Mouse (Mus musculus): Measurements from ENCODE around the gene Chp1. TPM values are rescaled to one million over a fixed set of nuclear protein-coding genes. Genes with fewer than 3 reads are reported as not detected.

Gene Chp1
- polyA plus RNA-seq, 1 experiment from 2014 or later: 73.6 TPM

GRCm38 (mm10) chr2:119538802-119539201 lies 8.7 kb upstream of the Chp1 start:
- Histone ChIP-seq H3K4me3 (replicated peaks) (no peak overlapping the region), H3K36me3 (no peaks in the 10 kb centered on the region), H3K27me3 (replicated peaks) (no peaks in the 10 kb centered on the region), H3K4me2 (no peak overlapping the region), H3K9ac (no peak overlapping the region), H3K9me3 (no peaks in the 10 kb centered on the region), H3K4me1 (no peaks in the 10 kb centered on the region), H3K27ac (no peak overlapping the region)
- 75% methylated on average over 9 of the region's 9 CpGs for WGBS
- no peak for ATAC-seq (ENCODE audit: insufficient read depth, low FRiP score, low read depth)

- Histone ChIP-seq H3K4me2 (no peak overlapping the region), H3K4me1 (no peaks in the 10 kb centered on the region), H3K36me3 (no peaks in the 10 kb centered on the region), H3K4me3 (replicated peaks) (no peak overlapping the region), H3K9me3 (no peaks in the 10 kb centered on the region), H3K27me3 (replicated peaks) (no peaks in the 10 kb centered on the region), H3K27ac (no peak overlapping the region), H3K9ac (no peak overlapping the region)
- ATAC-seq (ENCODE audit: insufficient read depth, low FRiP score, low read depth): no peak
- 21% methylated on average over 1 of the region's 1 CpGs for WGBS
These were observed 5.4 kb upstream of the Chp1 start for GRCm38 (mm10) chr2:119542106-119542505.

- no peak overlapping the region for H3K27ac ChIP-seq
- H3K4me2 ChIP-seq: no peak overlapping the region
- H3K4me1 ChIP-seq: peaks cover 2% of the 10 kb centered on the region; the same call in 1 of the 2 replicates
- H3K4me3 ChIP-seq (replicated peaks): no peak overlapping the region
- no peaks in the 10 kb centered on the region for H3K36me3 ChIP-seq
- no peak overlapping the region for H3K9ac ChIP-seq
- no peaks in the 10 kb centered on the region for H3K27me3 ChIP-seq (replicated peaks)
- 71% methylated on average over 2 of the region's 2 CpGs for WGBS
- ATAC-seq (ENCODE audit: insufficient read depth, low FRiP score, low read depth): no peak
- no peaks in the 10 kb centered on the region for H3K9me3 ChIP-seq
These were observed 3.8 kb upstream of the Chp1 start for GRCm38 (mm10) chr2:119543656-119544055.

DNA sequence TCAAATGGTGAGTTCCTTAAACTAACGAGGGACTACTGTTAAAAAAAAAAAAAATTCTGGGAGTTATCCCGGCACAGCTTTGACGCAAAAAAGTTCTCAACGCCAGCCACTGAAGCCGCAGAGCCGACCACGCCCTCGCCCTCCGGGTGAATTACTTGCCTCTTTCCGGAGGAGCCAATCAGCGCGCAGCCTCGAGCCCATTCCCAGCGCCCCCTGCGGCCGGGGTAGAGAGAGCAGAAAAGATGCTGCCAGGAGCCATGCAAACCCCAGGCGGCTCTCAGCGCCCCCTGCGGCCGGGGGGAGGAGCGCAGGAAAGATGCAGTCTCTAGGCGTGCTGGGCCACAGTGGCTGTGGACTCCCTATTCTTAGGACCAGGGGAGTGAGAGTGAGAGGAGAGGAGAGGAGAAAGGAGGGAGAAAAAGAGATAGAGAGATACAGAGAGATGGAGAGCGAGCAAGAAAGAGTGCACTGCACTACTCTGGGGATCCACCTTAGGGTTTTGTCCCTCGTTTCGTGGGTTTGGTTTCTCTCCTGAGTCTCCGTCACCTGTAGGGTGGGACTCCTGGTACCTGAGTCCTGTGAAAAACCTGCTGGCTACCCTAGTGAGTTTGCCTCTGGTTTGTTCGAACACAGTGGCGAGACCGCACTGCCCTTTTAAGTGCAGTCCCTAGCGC lies 512 bp upstream of the Chp1 start:
- Histone ChIP-seq H3K4me3 (replicated peaks) (peak overlapping the region; percentile 64), H3K36me3 (no peaks in the 10 kb centered on the region), H3K9me3 (no peaks in the 10 kb centered on the region), H3K4me2 (peak overlapping the region; percentile 84), H3K27me3 (replicated peaks) (no peaks in the 10 kb centered on the region), H3K27ac (peak overlapping the region; percentile 90), H3K4me1 (peaks cover 10% of the 10 kb centered on the region; the same call in 1 of the 2 replicates), H3K9ac (peak overlapping the region; percentile 33; the same call in 1 of the 2 replicates)
- under 1% methylated on average over 30 of the region's 30 CpGs for WGBS
- ATAC-seq (ENCODE audit: insufficient read depth, low FRiP score, low read depth): peak; percentile 70

DNA sequence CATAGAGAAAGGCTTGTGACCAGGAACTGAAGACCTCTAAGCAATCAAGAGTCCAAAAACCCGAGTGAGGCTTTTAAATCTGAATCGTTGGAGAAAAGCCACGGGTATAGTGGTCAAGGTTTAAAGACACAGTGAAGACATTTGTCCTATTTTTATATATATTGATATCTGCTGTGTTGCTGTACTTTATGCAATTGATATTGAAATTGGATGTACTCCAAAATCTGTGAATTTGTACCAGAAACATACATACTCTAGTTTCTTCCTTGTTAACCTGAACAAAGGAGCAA lies 819 bp downstream of the Chp1 start:
- whole genome bisulfite sequencing: 5% methylated on average over 3 of the region's 3 CpGs
- Histone ChIP-seq H3K27ac (peak overlapping the region; percentile 76), H3K4me2 (peak overlapping the region; percentile 84), H3K4me3 (replicated peaks) (peak overlapping the region; percentile 64), H3K27me3 (replicated peaks) (no peaks in the 10 kb centered on the region), H3K4me1 (peaks cover 10% of the 10 kb centered on the region; the same call in 1 of the 2 replicates), H3K9me3 (no peaks in the 10 kb centered on the region), H3K36me3 (no peaks in the 10 kb centered on the region), H3K9ac (no peak overlapping the region; the same call in 1 of the 2 replicates)
- ATAC-seq (ENCODE audit: insufficient read depth, low FRiP score, low read depth): no peak

DNA sequence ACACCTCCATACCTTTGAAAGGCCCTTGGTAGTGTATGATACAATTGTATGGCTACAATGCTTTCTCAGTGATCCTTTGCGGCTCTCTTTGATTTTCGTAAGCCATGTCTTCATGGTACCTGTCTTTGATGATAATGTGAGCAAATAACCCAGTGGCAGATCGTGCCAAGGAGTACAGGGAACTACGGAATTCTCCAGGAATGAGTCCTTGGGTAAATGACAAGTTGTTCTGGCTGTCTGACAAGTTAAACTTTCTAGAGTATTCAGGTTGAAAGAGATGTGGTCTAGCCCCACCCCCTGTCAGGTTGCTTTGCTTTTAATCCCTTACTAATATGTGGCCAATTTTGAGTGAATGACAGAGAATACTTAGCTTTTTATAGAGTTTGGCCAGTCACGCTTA lies 1.2 kb downstream of the Chp1 start:
- 61% methylated on average over 5 of the region's 5 CpGs for WGBS
- peaks cover 10% of the 10 kb centered on the region; the same call in 1 of the 2 replicates for H3K4me1 ChIP-seq
- H3K27me3 ChIP-seq (replicated peaks): no peaks in the 10 kb centered on the region
- no peak for ATAC-seq (ENCODE audit: insufficient read depth, low FRiP score, low read depth)
- H3K9me3 ChIP-seq: no peaks in the 10 kb centered on the region
- no peak overlapping the region for H3K9ac ChIP-seq
- peak overlapping the region; percentile 76; the same call in 1 of the 2 replicates for H3K27ac ChIP-seq
- H3K4me2 ChIP-seq: peak overlapping the region; percentile 84
- H3K36me3 ChIP-seq: no peaks in the 10 kb centered on the region
- H3K4me3 ChIP-seq (replicated peaks): peak overlapping the region; percentile 64

DNA sequence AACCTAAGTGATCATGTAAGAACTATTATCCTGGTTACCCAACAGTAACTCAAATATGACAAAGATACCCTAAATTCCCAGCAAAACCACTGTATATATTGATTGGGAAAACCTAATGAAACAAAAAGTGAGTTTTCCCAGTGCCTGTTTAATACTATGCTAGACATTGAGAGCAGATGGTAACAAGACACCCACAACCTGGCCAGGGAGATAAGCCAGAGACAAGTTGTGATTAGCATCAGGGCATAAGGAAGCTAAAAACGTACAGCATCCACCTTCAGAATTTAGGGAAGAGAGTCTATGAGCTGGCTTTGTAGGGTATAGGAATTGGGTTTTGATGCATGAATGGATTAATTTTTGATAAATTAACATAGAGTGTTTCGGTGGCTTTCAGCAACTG lies 2.2 kb downstream of the Chp1 start:
- no peaks in the 10 kb centered on the region for H3K9me3 ChIP-seq
- no peak overlapping the region for H3K9ac ChIP-seq
- H3K27ac ChIP-seq: no peak overlapping the region
- H3K36me3 ChIP-seq: no peaks in the 10 kb centered on the region
- H3K4me1 ChIP-seq: peaks cover 10% of the 10 kb centered on the region; the same call in 1 of the 2 replicates
- WGBS: 76% methylated on average over 2 of the region's 2 CpGs
- H3K27me3 ChIP-seq (replicated peaks): no peaks in the 10 kb centered on the region
- no peak overlapping the region for H3K4me2 ChIP-seq
- H3K4me3 ChIP-seq (replicated peaks): no peak overlapping the region
- ATAC-seq (ENCODE audit: insufficient read depth, low FRiP score, low read depth): no peak

GRCm38 (mm10) chr2:119558039-119558438 lies 10.5 kb downstream of the Chp1 start:
- Histone ChIP-seq H3K4me1 (no peaks in the 10 kb centered on the region), H3K9ac (no peak overlapping the region), H3K36me3 (no peaks in the 10 kb centered on the region), H3K27me3 (replicated peaks) (no peaks in the 10 kb centered on the region), H3K4me2 (no peak overlapping the region), H3K4me3 (replicated peaks) (no peak overlapping the region), H3K9me3 (no peaks in the 10 kb centered on the region), H3K27ac (no peak overlapping the region)
- 82% methylated on average over 3 of the region's 3 CpGs for WGBS
- ATAC-seq (ENCODE audit: insufficient read depth, low FRiP score, low read depth): no peak

DNA sequence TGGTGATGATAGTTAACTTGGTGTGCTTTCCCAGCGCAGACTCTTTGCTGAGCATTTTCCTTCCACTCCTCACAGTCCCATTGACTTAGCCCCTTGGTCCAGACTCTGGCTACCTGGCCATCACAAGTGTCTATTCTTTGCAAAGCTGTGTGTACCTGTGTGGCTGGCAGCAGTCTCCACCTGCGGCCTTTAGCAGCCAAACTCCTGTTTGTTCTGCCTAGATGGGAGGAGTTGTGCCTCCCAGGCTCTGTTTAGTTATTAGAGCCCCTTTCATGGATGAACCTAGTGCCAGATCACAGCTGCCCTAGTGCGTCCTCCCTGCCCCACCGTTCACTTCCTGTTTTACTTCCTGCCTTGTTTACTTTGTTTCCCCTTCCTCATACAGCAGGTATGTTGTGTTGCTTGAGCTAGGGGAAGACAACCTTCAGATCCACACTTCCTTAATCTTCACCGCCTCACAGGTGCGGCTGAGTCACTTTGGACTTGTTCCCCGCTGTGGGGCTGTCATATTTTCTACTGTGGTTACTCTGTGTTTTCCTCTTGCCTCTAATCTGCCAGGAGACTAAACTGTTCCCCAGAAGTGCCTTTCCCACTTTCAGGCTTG lies 11.3 kb downstream of the Chp1 start:
- no peaks in the 10 kb centered on the region for H3K27me3 ChIP-seq (replicated peaks)
- no peak overlapping the region for H3K4me3 ChIP-seq (replicated peaks)
- no peaks in the 10 kb centered on the region for H3K4me1 ChIP-seq
- peak overlapping the region; percentile 54 for H3K27ac ChIP-seq
- no peak overlapping the region for H3K9ac ChIP-seq
- 52% methylated on average over 7 of the region's 7 CpGs for WGBS
- no peaks in the 10 kb centered on the region for H3K9me3 ChIP-seq
- H3K4me2 ChIP-seq: no peak overlapping the region
- ATAC-seq (ENCODE audit: insufficient read depth, low FRiP score, low read depth): peak; percentile 39; the same call in 1 of the 2 replicates
- no peaks in the 10 kb centered on the region for H3K36me3 ChIP-seq

DNA sequence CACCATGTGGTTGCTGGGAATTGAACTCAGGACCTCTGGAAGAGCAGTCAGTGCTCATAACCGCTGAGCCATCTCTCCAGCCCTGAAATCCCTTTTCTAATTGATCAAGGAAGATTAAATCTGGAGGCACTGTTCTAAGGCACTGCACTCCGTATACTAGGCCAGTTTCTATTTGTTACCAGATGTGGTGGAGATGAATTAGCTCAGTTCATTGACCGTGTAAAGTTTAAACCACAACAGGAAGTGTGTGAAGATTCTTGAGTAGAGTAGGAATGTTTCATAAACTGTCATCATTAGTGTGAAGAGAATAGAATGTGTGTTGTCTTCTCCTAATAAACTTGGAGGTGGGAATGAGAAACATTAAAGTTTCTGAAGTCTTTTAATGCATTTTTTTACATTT lies 14.3 kb downstream of the Chp1 start:
- H3K9ac ChIP-seq: no peak overlapping the region
- no peaks in the 10 kb centered on the region for H3K9me3 ChIP-seq
- no peak overlapping the region for H3K4me3 ChIP-seq (replicated peaks)
- no peak overlapping the region for H3K27ac ChIP-seq
- H3K27me3 ChIP-seq (replicated peaks): no peaks in the 10 kb centered on the region
- WGBS: 70% methylated on average over 3 of the region's 3 CpGs
- ATAC-seq (ENCODE audit: insufficient read depth, low FRiP score, low read depth): no peak
- H3K4me2 ChIP-seq: no peak overlapping the region
- no peaks in the 10 kb centered on the region for H3K4me1 ChIP-seq
- no peaks in the 10 kb centered on the region for H3K36me3 ChIP-seq

GRCm38 (mm10) chr2:119565284-119565683 lies 17.8 kb downstream of the Chp1 start:
- WGBS: 78% methylated on average over 4 of the region's 4 CpGs
- Histone ChIP-seq H3K4me1 (no peaks in the 10 kb centered on the region), H3K36me3 (no peaks in the 10 kb centered on the region), H3K9ac (no peak overlapping the region), H3K9me3 (no peaks in the 10 kb centered on the region), H3K4me3 (replicated peaks) (no peak overlapping the region), H3K27ac (no peak overlapping the region), H3K4me2 (no peak overlapping the region), H3K27me3 (replicated peaks) (no peaks in the 10 kb centered on the region)
- ATAC-seq (ENCODE audit: insufficient read depth, low FRiP score, low read depth): no peak

DNA sequence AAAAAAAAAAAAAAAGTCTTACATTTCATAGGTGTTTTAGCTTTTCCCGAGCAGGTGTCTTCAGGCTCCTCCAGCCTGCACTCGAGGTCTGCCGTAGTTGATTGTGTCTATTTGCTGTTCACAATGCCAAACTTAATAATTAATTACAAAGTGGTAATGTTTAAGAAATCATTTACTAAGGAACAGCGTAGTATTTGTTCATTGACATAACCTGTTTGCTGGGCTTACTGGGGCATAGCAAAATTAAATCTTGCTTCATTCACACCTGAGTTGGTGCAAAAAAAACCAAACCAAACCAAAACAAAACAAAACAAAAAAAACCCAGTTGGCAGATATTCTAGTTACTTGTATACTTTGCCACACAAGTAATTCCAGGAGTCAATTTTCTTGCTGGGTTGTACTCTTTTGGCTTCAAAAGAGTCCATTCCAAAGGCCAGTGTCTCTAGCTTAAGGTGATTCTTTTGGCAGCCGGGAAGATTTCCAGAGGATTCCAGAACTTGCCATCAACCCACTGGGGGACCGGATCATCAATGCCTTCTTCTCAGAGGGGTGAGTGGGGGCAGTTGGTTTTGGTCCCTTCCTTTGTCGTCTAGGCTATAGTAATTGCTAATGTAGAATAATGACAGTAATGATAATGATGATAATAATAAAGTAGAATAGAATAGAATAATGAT lies 18.8 kb downstream of the Chp1 start:
- H3K4me2 ChIP-seq: no peak overlapping the region
- no peaks in the 10 kb centered on the region for H3K27me3 ChIP-seq (replicated peaks)
- peak; percentile 43; the same call in 1 of the 2 replicates for ATAC-seq (ENCODE audit: insufficient read depth, low FRiP score, low read depth)
- no peaks in the 10 kb centered on the region for H3K4me1 ChIP-seq
- H3K9ac ChIP-seq: no peak overlapping the region
- WGBS: 69% methylated on average over 7 of the region's 7 CpGs
- no peaks in the 10 kb centered on the region for H3K9me3 ChIP-seq
- H3K36me3 ChIP-seq: no peaks in the 10 kb centered on the region
- no peak overlapping the region for H3K4me3 ChIP-seq (replicated peaks)
- no peak overlapping the region for H3K27ac ChIP-seq
